Mouse (Mus musculus) fat pad, adult 2 months (tissue): ENCODE measurements around the gene Stk11ip.

Experiments used
- DNase-seq: peaks from one replicate; pipeline ENCODE4 v3.0.0-alpha.2; 2011; ENCODE audit warnings: low read depth, low spot score; ENCODE audit errors: extremely low read depth

Gene Stk11ip

GRCm38 (mm10) chr1:75503651-75503980 lies 17.7 kb upstream of the Stk11ip start:
- no peak for DNase-seq

GRCm38 (mm10) chr1:75504256-75505045 lies 16.9 kb upstream of the Stk11ip start:
- no peak for DNase-seq

GRCm38 (mm10) chr1:75505159-75505955 lies 16.0 kb upstream of the Stk11ip start:
- no peak for DNase-seq

GRCm38 (mm10) chr1:75505956-75506831 lies 15.1 kb upstream of the Stk11ip start, which contains the start of gene Obsl1:
Gene Obsl1, minus strand, starts transcription at chr1:75506452.
- DNase-seq: no peak

- no peak for DNase-seq
These were observed 14.3 kb upstream of the Stk11ip start, which contains the start of gene Inha for GRCm38 (mm10) chr1:75507006-75507405. Gene Inha, plus strand, starts transcription at chr1:75507077.

- DNase-seq: no peak
These were observed 11.7 kb upstream of the Stk11ip start for GRCm38 (mm10) chr1:75509586-75509985.

- DNase-seq: no peak
These were observed 11.2 kb upstream of the Stk11ip start for GRCm38 (mm10) chr1:75510154-75510553.

GRCm38 (mm10) chr1:75511437-75512210 lies 9.7 kb upstream of the Stk11ip start:
- DNase-seq: no peak

GRCm38 (mm10) chr1:75512550-75512949 lies 8.8 kb upstream of the Stk11ip start:
- no peak for DNase-seq

GRCm38 (mm10) chr1:75516703-75517380 lies 4.5 kb upstream of the Stk11ip start:
- DNase-seq: no peak

- DNase-seq: no peak
These were observed 3.3 kb upstream of the Stk11ip start for GRCm38 (mm10) chr1:75517984-75518383.

GRCm38 (mm10) chr1:75518427-75518826 lies 2.9 kb upstream of the Stk11ip start:
- no peak for DNase-seq

- no peak for DNase-seq
These were observed 1.8 kb upstream of the Stk11ip start for GRCm38 (mm10) chr1:75519576-75519975.

GRCm38 (mm10) chr1:75524679-75525078 lies 3.4 kb downstream of the Stk11ip start:
- DNase-seq: no peak

GRCm38 (mm10) chr1:75530546-75530945 lies 9.2 kb downstream of the Stk11ip start:
- DNase-seq: no peak

GRCm38 (mm10) chr1:75532280-75533172 lies 11.2 kb downstream of the Stk11ip start:
- no peak for DNase-seq

- no peak for DNase-seq
These were observed 12.3 kb downstream of the Stk11ip start for GRCm38 (mm10) chr1:75533325-75534252.

GRCm38 (mm10) chr1:75537587-75537986 lies 16.3 kb downstream of the Stk11ip start:
- DNase-seq: no peak
